Mouse (Mus musculus) G1E (cell line): Measurements from ENCODE around the gene Sart3. TPM values are rescaled to one million over a fixed set of nuclear protein-coding genes. Genes with fewer than 3 reads are reported as not detected.

Source experiments
- ATAC-seq: 2 replicates; pipeline ENCODE4 v1.8.0; 2016; ENCODE audit warnings: mild to moderate bottlenecking; ENCODE audit not compliant: insufficient number of reproducible peaks, poor library complexity, low FRiP score, severe bottlenecking; ENCODE audit errors: extremely low read depth
- DNase-seq: peaks from one replicate; pipeline ENCODE4 v3.0.0; 2012; ENCODE audit warnings: low spot score
- H3K27me3 ChIP-seq: 2 replicates; pipeline ENCODE4 v1.6.1; 2012; ENCODE audit warnings: mild to moderate bottlenecking, low read length, inconsistent platforms; ENCODE audit not compliant: insufficient read depth
- H3K36me3 ChIP-seq: replicated peaks from 2 replicates; pipeline ENCODE3; 2012; ENCODE audit warnings: mild to moderate bottlenecking, inconsistent platforms
- H3K4me1 ChIP-seq: 2 replicates; pipeline ENCODE4 v1.6.1; 2012; ENCODE audit warnings: low read depth, low read length, inconsistent platforms, mixed read lengths; ENCODE audit not compliant: insufficient read depth
- H3K4me3 ChIP-seq: 2 replicates; pipeline ENCODE4 v1.5.1; 2012; ENCODE audit warnings: low read depth, mild to moderate bottlenecking, inconsistent platforms, low read length, moderate library complexity, mixed read lengths
- H3K9me3 ChIP-seq: replicated peaks from 2 replicates; pipeline ENCODE4 v1.6.1; 2012; ENCODE audit warnings: inconsistent platforms
- CTCF ChIP-seq: IDR thresholded peaks from 2 replicates; pipeline ENCODE4 v1.5.1; 2012; ENCODE audit warnings: low read depth, low read length, inconsistent platforms, mixed read lengths
- GATA1 ChIP-seq: IDR thresholded peaks from 2 replicates; pipeline ENCODE4 v1.6.1; 2012; ENCODE audit warnings: borderline replicate concordance, low read length, inconsistent platforms, mixed read lengths
- GATA2 ChIP-seq: IDR thresholded peaks from 2 replicates; pipeline ENCODE4 v1.6.1; 2012; ENCODE audit warnings: low read depth, low read length, inconsistent platforms, borderline replicate concordance
- POLR2AphosphoS5 ChIP-seq: IDR thresholded peaks from 2 replicates; pipeline ENCODE4 v1.6.1; 2012; ENCODE audit warnings: low read depth, low read length, inconsistent platforms; ENCODE audit not compliant: insufficient replicate concordance
- TAL1 ChIP-seq: conservative IDR thresholded peaks from 2 replicates; pipeline ENCODE4 v1.6.1; 2012; ENCODE audit warnings: low read depth, low read length, inconsistent platforms, mixed read lengths
- polyA plus RNA-seq: library from polyadenylated mRNA; stranded (reverse); fragments of >175 nt; gene quantifications from 2 replicates; pipeline ENCODE4 v1.2.3, GENCODE M21; 2012
- total RNA-seq, 2 experiments: library from RNA; stranded (forward) in 1 of 2; stranded (reverse) in 1 of 2; fragments of 200-1000 nt in 1 of 2; fragments of >200 nt in 1 of 2; fragmentation: Nextera tagmentation in 1 of 2; gene quantifications; 2 replicates each; pipeline ENCODE4 v1.2.3; 2014 to 2017

Gene Sart3
- total and polyA plus RNA-seq, 3 experiments, result 19.0 to 52.6 (median 32.6) TPM

- peaks cover 51% of the 10 kb centered on the region for H3K36me3 ChIP-seq
- DNase-seq (no peak), ATAC-seq (no peak)
- H3K27me3 ChIP-seq, result no peaks in the 10 kb centered on the region
- no peak for TF ChIP-seq CTCF
- no peak for TF ChIP-seq GATA1
- no peak for TF ChIP-seq GATA2
- TF ChIP-seq POLR2AphosphoS5, result no peak
- TF ChIP-seq TAL1, result no peak
- H3K4me1 ChIP-seq, result peaks cover 34% of the 10 kb centered on the region
- peak overlapping the region; percentile 86 for H3K4me3 ChIP-seq
- no peaks in the 10 kb centered on the region; the same call in 1 of the 2 replicates for H3K9me3 ChIP-seq
Measured at GRCm38 (mm10) chr5:113736522-113737164, 35.7 kb downstream of the Sart3 start.

- DNase-seq (no peak), ATAC-seq (no peak)
- no peaks in the 10 kb centered on the region for H3K27me3 ChIP-seq
- peaks cover 45% of the 10 kb centered on the region for H3K36me3 ChIP-seq
- TF ChIP-seq TAL1, result no peak
- no peak for TF ChIP-seq GATA2
- TF ChIP-seq GATA1, result no peak
- no peak for TF ChIP-seq CTCF
- TF ChIP-seq POLR2AphosphoS5, result no peak
- H3K4me3 ChIP-seq, result peak overlapping the region; percentile 86
- no peaks in the 10 kb centered on the region; the same call in 1 of the 2 replicates for H3K9me3 ChIP-seq
- H3K4me1 ChIP-seq, result peaks cover 34% of the 10 kb centered on the region
Measured at GRCm38 (mm10) chr5:113736113-113736502, 36.2 kb downstream of the Sart3 start.

- ATAC-seq (peak; percentile 95), DNase-seq (peak; percentile 99)
- peaks cover 34% of the 10 kb centered on the region for H3K4me1 ChIP-seq
- H3K9me3 ChIP-seq, result no peaks in the 10 kb centered on the region; the same call in 1 of the 2 replicates
- H3K27me3 ChIP-seq, result no peaks in the 10 kb centered on the region
- TF ChIP-seq GATA2 (no peak), POLR2AphosphoS5 (no peak), GATA1 (no peak), TAL1 (no peak), CTCF (no peak)
- peak within 1 kb of the TSS; percentile 86 for H3K4me3 ChIP-seq
- peaks cover 40% of the 10 kb centered on the region for H3K36me3 ChIP-seq
Measured at GRCm38 (mm10) chr5:113735345-113736112, 36.8 kb downstream of the Sart3 start, which contains the start of gene Ficd. Ficd (plus strand) TSS chr5:113735803.

DNA sequence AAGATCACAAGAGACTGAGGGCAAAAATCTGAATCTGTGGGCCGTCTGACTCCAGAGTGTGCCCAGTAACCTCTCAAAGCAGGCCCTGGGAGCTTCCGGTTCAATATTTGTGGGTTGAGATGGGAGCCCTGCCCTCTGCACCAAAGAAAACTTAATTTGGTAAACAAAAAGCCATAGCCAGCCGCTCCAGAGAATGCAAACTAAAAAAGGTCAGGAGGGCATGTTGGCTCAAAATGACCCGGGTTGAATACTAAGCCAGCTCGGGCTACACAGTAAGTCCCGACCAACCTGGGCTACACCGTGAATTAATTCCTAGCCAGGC is 37.3 kb downstream of the Sart3 start:
- peaks cover 34% of the 10 kb centered on the region for H3K36me3 ChIP-seq
- H3K9me3 ChIP-seq, result no peaks in the 10 kb centered on the region; the same call in 1 of the 2 replicates
- peak overlapping the region; percentile 86 for H3K4me3 ChIP-seq
- DNase-seq, result peak; percentile 11
- H3K27me3 ChIP-seq, result no peaks in the 10 kb centered on the region; the same call in 1 of the 2 replicates
- peaks cover 34% of the 10 kb centered on the region for H3K4me1 ChIP-seq
- no peak for TF ChIP-seq POLR2AphosphoS5
- ATAC-seq, result no peak

GRCm38 (mm10) chr5:113734376-113734775 is 37.9 kb downstream of the Sart3 start:
- H3K4me3 ChIP-seq, result no peak overlapping the region; the same call in 1 of the 2 replicates
- no peak for TF ChIP-seq TAL1
- no peak for TF ChIP-seq GATA1
- no peak for TF ChIP-seq CTCF
- TF ChIP-seq POLR2AphosphoS5, result no peak
- TF ChIP-seq GATA2, result no peak
- no peaks in the 10 kb centered on the region; the same call in 1 of the 2 replicates for H3K27me3 ChIP-seq
- no peaks in the 10 kb centered on the region; the same call in 1 of the 2 replicates for H3K9me3 ChIP-seq
- ATAC-seq (no peak), DNase-seq (no peak)
- H3K36me3 ChIP-seq, result peaks cover 28% of the 10 kb centered on the region
- peaks cover 31% of the 10 kb centered on the region for H3K4me1 ChIP-seq

- no peaks in the 10 kb centered on the region; the same call in 1 of the 2 replicates for H3K9me3 ChIP-seq
- TF ChIP-seq GATA2 (no peak), CTCF (no peak), POLR2AphosphoS5 (no peak), GATA1 (no peak), TAL1 (no peak)
- H3K36me3 ChIP-seq, result peaks cover 6% of the 10 kb centered on the region
- DNase-seq (no peak), ATAC-seq (no peak)
- H3K4me1 ChIP-seq, result peaks cover 24% of the 10 kb centered on the region
- H3K27me3 ChIP-seq, result no peaks in the 10 kb centered on the region; the same call in 1 of the 2 replicates
- no peak overlapping the region for H3K4me3 ChIP-seq
Measured at GRCm38 (mm10) chr5:113732182-113732581, 40.1 kb downstream of the Sart3 start.
